Mouse (Mus musculus): ENCODE results near the gene Alg11.
A peak's percentile ranks its signal among the peaks of the same experiment; 100 is the strongest.

GRCm38 (mm10) chr8:22089226-22089625 lies 28.7 kb downstream of the Alg11 start:
- TF ChIP-seq CTCF (IDR thresholded peaks at IDR 0.05; ENCODE audit: low read depth) (0 out of 2 replicates have a peak, but pooled peaks have one; percentile 16), EP300 (IDR thresholded peaks at IDR 0.05; ENCODE audit: low read depth) (no peak)

All from liver, embryonic 14.5 days (tissue).